Mouse (Mus musculus): ENCODE measurements at regions not wholly inside any gene's neighbourhood (a gene's known extent, or its start where the extent isn't known, plus 50 kb on each side); places are given as distances from the start of the nearest gene placed in this dataset.

DNA sequence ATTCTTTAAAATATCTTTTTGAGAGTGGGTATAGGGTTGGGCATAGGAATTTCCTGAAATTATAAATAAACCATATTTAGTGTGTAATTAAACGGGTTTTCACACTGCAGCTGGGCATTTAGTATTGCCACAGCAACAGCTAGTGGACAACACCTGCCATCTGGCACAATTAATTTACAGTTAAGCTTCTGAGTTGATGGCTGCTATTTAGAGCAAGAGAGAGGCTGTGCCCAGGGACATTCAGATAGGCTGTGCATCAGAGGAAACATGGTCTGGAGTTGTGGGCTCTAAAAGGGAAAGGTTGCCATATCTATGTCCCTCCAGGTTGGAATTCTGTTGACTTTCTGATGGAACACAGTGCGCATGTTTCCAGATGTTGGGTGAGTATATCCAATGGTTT is 227.1 kb downstream of the Pth2r start:
- TF ChIP-seq CTCF (IDR thresholded peaks at IDR 0.05) (no peak), EP300 (IDR thresholded peaks at IDR 0.05) (no peak)
